Mouse (Mus musculus) midbrain, embryonic 13.5 days (tissue): ENCODE data around the gene Bicra. TPM values are rescaled to one million over a fixed set of nuclear protein-coding genes. Genes with fewer than 3 reads are reported as not detected.
A peak's percentile ranks its signal among the peaks of the same experiment; 100 is the strongest.

Experiments
- ATAC-seq: fragments of 200-750 bp; cut with Nextera tagmentation; 2 replicates; pipeline ENCODE4 v1.8.0; 2017; ENCODE audit warnings: mild to moderate bottlenecking, moderate TSS enrichment, moderate library complexity
- H3K27ac ChIP-seq: fragments of 300-500 bp; sonication (generic); 2 replicates; pipeline ENCODE4 v1.5.1; 2015; ENCODE audit warnings: inconsistent platforms, mild to moderate bottlenecking, moderate library complexity
- H3K27me3 ChIP-seq: fragments of 300-500 bp; sonication (generic); 2 replicates; pipeline ENCODE4 v1.6.1; 2015; ENCODE audit warnings: mild to moderate bottlenecking, inconsistent platforms
- H3K36me3 ChIP-seq: fragments of 300-500 bp; sonication (generic); 2 replicates; pipeline ENCODE4 v1.6.1; 2015; ENCODE audit warnings: mild to moderate bottlenecking, inconsistent platforms
- H3K4me1 ChIP-seq: fragments of 300-500 bp; sonication (generic); replicated peaks from 2 replicates; pipeline ENCODE4 v1.6.1; 2015; ENCODE audit warnings: inconsistent platforms
- H3K4me2 ChIP-seq: fragments of 300-500 bp; sonication (generic); replicated peaks from 2 replicates; pipeline ENCODE4 v1.6.1; 2015; ENCODE audit warnings: moderate library complexity, mild to moderate bottlenecking, inconsistent platforms
- H3K4me3 ChIP-seq: fragments of 300-500 bp; sonication (generic); replicated peaks from 2 replicates; pipeline ENCODE4 v1.5.1; 2015; ENCODE audit warnings: mild to moderate bottlenecking, inconsistent platforms
- H3K9ac ChIP-seq: fragments of 300-500 bp; sonication (generic); replicated peaks from 2 replicates; pipeline ENCODE4 v1.6.1; 2015; ENCODE audit warnings: mild to moderate bottlenecking, inconsistent platforms
- H3K9me3 ChIP-seq: fragments of 300-500 bp; sonication (generic); 2 replicates; pipeline ENCODE4 v1.6.1; 2016; ENCODE audit warnings: mild to moderate bottlenecking, inconsistent platforms
- WGBS: fragments of 180-500 bp; shearing (Covaris S2); methylation state at CpG from one replicate; pipeline ENCODE4 v1.1.7; 2015; 5-methylcytosine and 5-hydroxymethylcytosine counted together
- polyA plus RNA-seq: library from polyadenylated mRNA; unstranded; fragments of >200 nt; fragmentation: Nextera tagmentation; extraction: Ambion mirVana; gene quantifications from 2 replicates; pipeline ENCODE4 v1.2.1, GENCODE M21; 2015

Bicra gene
- polyA plus RNA-seq, 1 experiment from 2014 or later: 10.2 TPM

DNA sequence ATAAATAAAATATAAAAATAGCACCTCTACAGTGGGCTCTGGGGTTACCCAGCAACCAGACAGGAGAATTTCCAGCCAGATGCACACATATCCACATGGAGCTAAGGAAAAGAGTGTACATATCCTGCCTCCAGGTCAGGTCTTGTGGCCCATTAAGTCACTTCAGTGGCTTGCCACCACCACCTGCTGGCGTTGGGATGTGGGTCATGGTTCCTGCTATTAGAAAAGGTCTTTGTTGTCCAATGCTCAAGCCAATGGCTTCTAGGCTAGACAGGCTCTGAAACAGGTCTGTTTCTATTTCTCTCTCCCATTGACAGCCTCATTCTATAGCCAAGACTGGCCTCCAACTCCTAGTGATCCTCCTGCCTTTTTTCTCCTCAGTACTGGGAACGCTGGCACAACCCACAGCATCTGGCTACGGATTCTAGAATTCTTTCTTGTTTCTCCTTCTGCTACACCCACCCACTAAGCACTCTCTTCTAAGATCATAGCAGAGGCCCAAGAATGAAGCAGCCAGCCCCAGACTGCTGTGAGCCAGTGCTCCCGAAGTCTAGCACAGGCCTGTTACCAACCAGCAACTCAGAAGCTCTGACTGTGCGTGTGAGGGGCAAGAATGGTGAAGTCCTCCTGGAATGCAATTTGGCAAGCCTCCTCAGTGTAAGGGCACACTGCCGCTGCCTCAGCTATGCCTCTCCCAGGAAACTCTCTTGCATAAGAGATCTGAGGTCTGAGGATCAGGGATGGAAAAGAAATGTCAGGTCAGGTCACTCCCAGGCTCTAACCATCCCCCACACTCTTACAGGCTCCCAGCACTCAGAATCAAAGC, 19.4 kb downstream of the Bicra start:
- Histone ChIP-seq H3K9me3 (0 out of 2 replicates have a peak, but pooled peaks cover 3% of the 10 kb centered on the region), H3K4me1 (no peaks in the 10 kb centered on the region), H3K36me3 (peaks cover 14% of the 10 kb centered on the region), H3K9ac (no peak overlapping the region), H3K4me3 (no peak overlapping the region), H3K27ac (no peak overlapping the region), H3K27me3 (no peaks in the 10 kb centered on the region), H3K4me2 (no peak overlapping the region)
- no peak for ATAC-seq
- 89% methylated on average over 6 of the region's 6 CpGs for WGBS

DNA sequence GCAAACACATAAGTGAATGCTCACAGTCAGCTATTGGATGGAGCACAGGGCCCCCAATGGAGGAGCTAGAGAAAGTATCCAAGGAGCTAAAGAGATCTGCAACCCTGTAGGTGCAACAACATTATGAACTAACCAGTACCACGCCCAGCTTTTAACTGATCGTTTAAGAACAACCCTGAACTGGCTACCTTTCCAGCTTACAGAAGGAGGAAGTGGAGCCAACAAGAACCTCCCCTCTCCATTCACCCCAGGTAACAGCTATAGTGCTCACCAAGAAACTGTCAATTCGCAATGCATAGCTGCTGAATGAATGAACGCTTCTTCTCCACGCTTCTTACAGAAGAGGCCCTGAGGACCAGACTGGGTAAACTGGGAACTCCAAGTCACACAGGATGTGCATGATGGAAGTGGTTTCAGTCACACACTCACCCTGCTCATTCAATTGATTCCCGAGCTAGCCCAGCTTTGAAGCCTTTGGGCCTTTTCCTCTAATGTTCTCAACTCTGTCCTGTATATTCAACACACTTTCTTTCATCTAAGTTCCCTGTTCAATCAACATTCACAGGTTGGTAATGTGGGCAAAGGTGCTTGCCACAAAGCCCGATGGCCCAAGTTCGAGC, 23.0 kb downstream of the Bicra start:
- no peaks in the 10 kb centered on the region for H3K9me3 ChIP-seq
- no peak overlapping the region for H3K9ac ChIP-seq
- no peak for ATAC-seq
- 96% methylated on average over 8 of the region's 8 CpGs for whole genome bisulfite sequencing
- 0 out of 2 replicates have a peak, but pooled peaks cover 6% of the 10 kb centered on the region for H3K4me1 ChIP-seq
- no peaks in the 10 kb centered on the region for H3K27me3 ChIP-seq
- no peak overlapping the region for H3K4me2 ChIP-seq
- peaks cover 8% of the 10 kb centered on the region; the same call in 1 of the 2 replicates for H3K36me3 ChIP-seq
- H3K27ac ChIP-seq: no peak overlapping the region
- no peak overlapping the region for H3K4me3 ChIP-seq

DNA sequence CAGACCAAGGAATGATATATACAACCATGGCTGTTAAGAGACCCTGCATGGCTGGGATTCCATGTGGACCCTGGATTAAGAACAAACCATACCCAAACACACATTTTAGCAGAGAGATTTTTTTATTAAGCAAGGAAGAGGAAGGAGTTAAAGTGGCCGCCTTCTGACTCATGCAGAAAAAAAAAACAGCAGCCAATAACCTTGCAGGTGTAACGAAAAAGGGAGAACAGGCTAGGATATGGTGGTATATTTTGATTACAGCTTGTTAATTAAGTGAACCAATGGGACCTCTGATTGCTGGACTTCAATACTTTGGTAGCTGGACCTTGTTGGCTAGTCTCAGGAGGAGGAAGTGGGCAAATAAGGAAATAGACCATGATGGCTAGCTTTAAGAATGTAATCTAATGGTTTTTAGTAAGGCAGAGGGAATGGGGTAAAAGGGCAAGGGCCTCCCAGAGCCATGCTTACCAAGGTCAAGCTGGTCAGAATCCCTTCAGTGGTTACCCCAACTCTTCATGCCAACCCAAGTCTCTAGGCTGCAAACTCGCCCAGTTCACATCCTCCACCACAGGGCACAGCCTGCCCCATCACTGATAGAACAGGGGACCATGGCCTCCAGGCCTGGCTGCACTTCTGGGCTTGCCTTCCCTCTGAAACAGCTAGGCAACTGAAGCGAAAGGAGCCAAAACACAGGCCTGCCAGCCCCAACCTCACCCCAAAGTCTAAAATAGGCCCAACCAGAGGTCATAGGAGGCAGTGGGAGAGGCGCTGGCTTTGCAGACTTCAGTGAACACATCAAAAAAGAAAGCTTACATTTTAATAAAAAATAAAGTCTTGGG, 28.2 kb downstream of the Bicra start:
- Histone ChIP-seq H3K36me3 (0 out of 2 replicates have a peak, but pooled peaks cover 3% of the 10 kb centered on the region), H3K27me3 (no peaks in the 10 kb centered on the region), H3K4me2 (no peak overlapping the region), H3K9ac (no peak overlapping the region), H3K9me3 (no peaks in the 10 kb centered on the region), H3K27ac (no peak overlapping the region), H3K4me3 (no peak overlapping the region), H3K4me1 (0 out of 2 replicates have a peak, but pooled peaks cover 6% of the 10 kb centered on the region)
- ATAC-seq: no peak
- 96% methylated on average over 5 of the region's 5 CpGs for WGBS

DNA sequence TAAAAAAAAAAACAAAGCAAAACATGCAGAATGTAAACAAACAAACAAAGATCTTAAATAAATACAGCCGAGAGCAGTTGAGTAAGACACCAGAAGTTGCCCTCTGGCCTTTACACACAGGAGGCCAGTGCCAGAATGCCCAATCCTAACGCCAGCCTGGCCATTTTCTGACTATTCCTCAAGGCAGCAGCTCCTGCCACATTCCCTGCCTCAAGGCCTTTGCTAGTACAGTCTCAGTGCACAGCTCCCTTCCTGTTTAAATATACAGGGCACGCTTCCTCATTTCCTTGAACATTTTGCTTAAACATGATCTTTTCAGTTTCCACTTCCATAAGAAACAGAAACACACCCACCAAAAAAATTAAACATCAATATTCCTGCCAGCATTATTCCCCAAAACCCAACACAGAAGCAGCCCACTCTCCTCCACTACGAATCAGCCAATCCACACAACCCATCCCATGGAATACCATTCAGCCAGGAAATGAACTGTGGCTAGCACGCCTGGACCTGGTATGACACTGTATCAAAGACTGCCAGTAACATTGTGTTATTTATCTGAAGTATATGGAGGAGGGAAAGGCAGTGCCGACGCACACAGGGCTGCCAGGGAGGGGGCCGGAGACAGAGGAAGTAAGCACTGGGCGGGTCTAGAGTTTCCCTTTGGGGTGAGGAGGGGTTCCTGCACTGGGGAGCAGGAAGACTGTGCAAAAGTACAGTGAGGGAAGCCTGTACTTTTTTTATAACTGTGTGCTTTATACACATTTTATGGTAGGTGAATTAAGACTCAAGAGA, 29.5 kb downstream of the Bicra start:
- Histone ChIP-seq H3K9me3 (no peaks in the 10 kb centered on the region), H3K4me1 (0 out of 2 replicates have a peak, but pooled peaks cover 6% of the 10 kb centered on the region), H3K9ac (no peak overlapping the region), H3K36me3 (0 out of 2 replicates have a peak, but pooled peaks cover 3% of the 10 kb centered on the region), H3K4me3 (no peak overlapping the region), H3K27ac (no peak overlapping the region), H3K27me3 (no peaks in the 10 kb centered on the region), H3K4me2 (no peak overlapping the region)
- 84% methylated on average over 9 of the region's 9 CpGs for WGBS
- ATAC-seq: peak; percentile 43; the same call in 1 of the 2 replicates

DNA sequence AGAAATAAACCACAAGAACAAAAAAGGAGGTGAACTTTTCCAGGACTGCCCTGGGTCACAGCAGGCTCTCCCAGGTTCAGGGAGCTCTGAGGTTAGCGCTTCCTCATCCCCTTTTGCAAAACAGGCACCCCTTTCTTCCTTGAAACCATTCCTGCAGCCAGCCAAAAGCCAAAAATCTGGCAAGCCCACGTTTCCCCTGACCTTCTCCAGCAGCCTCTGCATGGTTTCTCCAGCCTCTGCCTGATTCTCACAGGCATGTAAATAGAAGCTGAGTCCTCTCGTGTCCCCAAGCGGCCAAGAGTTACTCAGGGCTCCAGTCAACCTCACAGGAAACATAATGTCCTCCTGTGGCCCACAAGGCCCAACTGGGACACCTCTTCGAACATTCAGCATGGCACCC, 32.3 kb downstream of the Bicra start:
- H3K27ac ChIP-seq: no peak overlapping the region
- H3K9me3 ChIP-seq: no peaks in the 10 kb centered on the region
- no peak overlapping the region for H3K4me2 ChIP-seq
- H3K9ac ChIP-seq: no peak overlapping the region
- no peak overlapping the region for H3K4me3 ChIP-seq
- 0 out of 2 replicates have a peak, but pooled peaks cover 8% of the 10 kb centered on the region for H3K36me3 ChIP-seq
- no peaks in the 10 kb centered on the region for H3K27me3 ChIP-seq
- peaks cover 8% of the 10 kb centered on the region; the same call in 1 of the 2 replicates for H3K4me1 ChIP-seq
- no peak for ATAC-seq
- WGBS: 90% methylated on average over 5 of the region's 5 CpGs

DNA sequence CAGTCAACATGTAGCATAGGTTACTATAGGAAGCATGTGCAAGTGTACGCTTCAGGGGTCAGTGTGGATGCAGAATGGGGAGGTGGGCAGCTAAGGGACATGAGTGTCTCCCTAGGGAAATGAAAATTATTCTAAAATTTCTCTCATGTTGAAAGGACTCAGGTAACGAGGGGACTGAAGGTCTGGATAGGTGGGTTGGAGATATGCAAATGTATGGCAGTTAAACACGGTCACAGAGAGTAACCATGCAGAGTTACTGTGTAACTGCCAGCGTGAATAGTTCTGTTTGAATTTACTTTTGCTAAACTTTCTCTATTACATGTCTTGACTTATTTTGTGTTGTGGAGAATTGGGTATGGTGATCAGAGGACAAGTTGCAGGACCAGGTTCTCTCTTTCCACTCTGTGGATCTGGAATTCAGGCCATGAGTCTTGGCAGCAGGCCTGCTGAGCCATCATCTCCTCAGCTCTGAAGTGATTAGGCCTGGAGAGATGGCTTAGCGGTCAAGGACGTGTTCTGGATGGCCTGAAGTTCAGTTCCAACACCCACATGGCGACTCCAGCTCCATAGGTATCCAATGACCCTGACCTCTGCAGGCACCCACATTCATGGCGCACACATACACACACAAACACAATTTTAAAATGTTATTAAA, 33.1 kb downstream of the Bicra start:
- H3K27me3 ChIP-seq: no peaks in the 10 kb centered on the region
- no peak overlapping the region for H3K27ac ChIP-seq
- H3K36me3 ChIP-seq: 0 out of 2 replicates have a peak, but pooled peaks cover 7% of the 10 kb centered on the region
- no peak for ATAC-seq
- peaks cover 8% of the 10 kb centered on the region; the same call in 1 of the 2 replicates for H3K4me1 ChIP-seq
- H3K4me2 ChIP-seq: no peak overlapping the region
- no peak overlapping the region for H3K4me3 ChIP-seq
- 92% methylated on average over 8 of the region's 8 CpGs for WGBS
- H3K9me3 ChIP-seq: no peaks in the 10 kb centered on the region
- no peak overlapping the region for H3K9ac ChIP-seq

DNA sequence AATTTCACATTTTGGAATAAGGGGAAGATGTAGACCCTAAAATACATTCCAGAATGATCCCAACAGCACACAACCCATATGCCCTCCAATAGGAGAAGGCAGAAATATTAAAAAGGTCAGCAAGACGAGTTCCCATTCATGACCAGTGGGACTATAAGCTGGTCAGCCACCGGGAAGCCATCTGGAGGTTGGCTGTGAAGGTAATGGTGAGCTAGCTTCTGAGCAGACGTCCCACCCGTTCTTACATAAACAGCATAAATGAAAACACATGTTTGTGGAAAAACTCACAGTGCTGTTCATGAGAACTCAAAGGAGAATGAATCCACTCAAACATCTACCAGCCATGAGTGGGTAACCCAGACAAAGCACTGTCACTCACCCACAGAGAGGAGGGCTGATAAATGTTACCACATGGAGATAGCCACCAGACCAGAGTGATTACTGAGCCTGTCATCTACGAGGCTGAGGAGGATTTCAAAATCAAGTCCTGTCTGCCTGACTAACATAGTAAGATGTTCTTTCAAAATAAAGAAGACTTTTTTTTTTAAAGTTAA, 33.9 kb downstream of the Bicra start:
- Histone ChIP-seq H3K27me3 (no peaks in the 10 kb centered on the region), H3K4me2 (no peak overlapping the region), H3K4me1 (peaks cover 8% of the 10 kb centered on the region; the same call in 1 of the 2 replicates), H3K9me3 (no peaks in the 10 kb centered on the region), H3K4me3 (no peak overlapping the region), H3K36me3 (0 out of 2 replicates have a peak, but pooled peaks cover 7% of the 10 kb centered on the region), H3K9ac (no peak overlapping the region), H3K27ac (no peak overlapping the region)
- no peak for ATAC-seq
- WGBS: 90% methylated on average over 5 of the region's 5 CpGs

DNA sequence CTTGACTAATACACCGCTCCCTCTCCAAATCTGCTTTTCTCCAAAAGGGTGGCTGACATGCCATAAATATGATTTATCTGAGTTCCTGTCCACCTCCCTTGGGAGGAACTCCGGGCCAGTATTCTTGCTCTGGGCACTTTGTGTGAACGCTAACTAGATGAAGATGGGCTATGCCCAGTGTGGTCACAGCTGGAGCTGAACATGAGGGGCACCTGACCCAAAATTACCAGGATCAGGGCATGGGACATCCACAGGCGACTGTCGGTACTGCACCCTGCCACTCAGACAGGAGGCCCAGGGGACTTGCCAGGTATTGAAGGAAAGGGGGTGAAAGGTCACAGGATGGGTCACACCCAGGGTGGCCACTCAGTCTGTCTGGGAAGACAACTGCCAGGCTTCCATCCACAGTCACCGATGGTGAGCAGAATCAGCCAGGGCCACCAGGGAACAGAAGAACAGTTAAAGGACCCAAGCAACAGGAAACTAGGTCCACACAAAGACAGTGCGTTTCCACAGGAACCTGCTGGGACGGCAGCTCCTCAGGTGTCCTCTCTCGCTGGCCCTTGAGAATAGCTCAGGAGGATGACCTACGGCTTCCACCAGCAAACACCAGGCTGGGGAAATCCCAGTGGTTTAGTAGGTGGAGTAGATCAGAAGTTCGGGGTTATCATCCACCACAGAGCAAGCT, 35.0 kb downstream of the Bicra start:
- Histone ChIP-seq H3K9me3 (no peaks in the 10 kb centered on the region), H3K36me3 (0 out of 2 replicates have a peak, but pooled peaks cover 7% of the 10 kb centered on the region), H3K27ac (no peak overlapping the region), H3K4me3 (no peak overlapping the region), H3K27me3 (no peaks in the 10 kb centered on the region), H3K4me2 (no peak overlapping the region), H3K9ac (no peak overlapping the region), H3K4me1 (peaks cover 8% of the 10 kb centered on the region; the same call in 1 of the 2 replicates)
- no peak for ATAC-seq
- whole genome bisulfite sequencing: 84% methylated on average over 11 of the region's 11 CpGs

DNA sequence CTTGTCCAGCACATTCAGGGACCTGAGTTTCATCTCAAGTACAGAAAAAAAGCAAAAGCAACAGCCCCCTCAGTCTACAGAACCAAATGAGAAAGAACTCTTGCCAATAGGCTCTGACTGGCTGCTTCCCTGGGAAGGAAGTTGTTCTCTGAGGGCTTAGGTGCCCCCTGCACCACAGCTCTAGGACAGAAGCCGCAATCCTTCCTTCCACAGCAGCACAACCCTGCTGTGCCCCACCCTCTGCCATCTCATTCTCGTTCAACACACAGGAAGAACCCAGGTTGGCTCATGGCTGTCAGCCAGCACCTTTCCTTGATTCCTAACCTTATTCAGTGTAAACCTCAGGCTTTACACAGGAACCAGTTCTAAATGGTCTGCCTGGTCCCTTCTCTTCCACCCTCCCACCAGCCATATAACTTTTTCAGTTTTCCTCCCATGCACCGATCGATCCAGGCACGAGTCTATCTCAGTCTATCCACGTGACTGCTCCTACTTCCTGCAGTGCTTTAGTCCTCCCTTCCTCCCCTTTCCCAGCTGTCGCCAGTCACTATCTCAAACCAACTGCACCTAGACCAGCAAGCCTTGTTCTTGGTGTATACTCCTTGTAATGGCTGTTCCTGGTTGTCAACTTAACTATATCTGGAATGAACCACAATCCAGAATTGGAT, 36.2 kb downstream of the Bicra start:
- Histone ChIP-seq H3K9ac (no peak overlapping the region), H3K4me2 (no peak overlapping the region), H3K4me3 (no peak overlapping the region), H3K9me3 (no peaks in the 10 kb centered on the region), H3K27ac (no peak overlapping the region), H3K4me1 (peaks cover 8% of the 10 kb centered on the region; the same call in 1 of the 2 replicates), H3K27me3 (no peaks in the 10 kb centered on the region), H3K36me3 (0 out of 2 replicates have a peak, but pooled peaks cover 7% of the 10 kb centered on the region)
- ATAC-seq: no peak
- 96% methylated on average over 7 of the region's 7 CpGs for WGBS

DNA sequence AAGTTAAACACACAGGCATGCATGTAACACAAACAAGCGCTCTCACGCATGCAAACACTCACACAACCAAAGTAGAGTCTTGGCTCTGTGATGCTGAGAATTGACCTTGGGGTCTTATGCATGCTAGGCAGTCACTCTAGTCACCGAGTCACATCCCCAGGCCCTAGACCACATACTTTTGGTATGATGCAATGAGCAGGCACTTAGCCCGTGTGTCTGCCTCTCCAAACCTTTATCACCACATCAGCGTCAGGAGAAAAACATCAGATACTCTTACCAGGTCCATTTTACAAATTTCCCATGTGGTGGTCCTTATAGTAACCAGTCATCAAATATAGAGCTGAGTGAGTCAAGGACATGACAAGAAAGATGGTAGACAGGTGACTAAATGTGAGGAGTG, 37.1 kb downstream of the Bicra start:
- Histone ChIP-seq H3K4me1 (peaks cover 8% of the 10 kb centered on the region; the same call in 1 of the 2 replicates), H3K9me3 (no peaks in the 10 kb centered on the region), H3K4me3 (no peak overlapping the region), H3K4me2 (no peak overlapping the region), H3K27me3 (no peaks in the 10 kb centered on the region), H3K9ac (no peak overlapping the region), H3K36me3 (0 out of 2 replicates have a peak, but pooled peaks cover 7% of the 10 kb centered on the region), H3K27ac (no peak overlapping the region)
- ATAC-seq: no peak
- 87% methylated on average over 5 of the region's 5 CpGs for WGBS
